Mouse (Mus musculus) heart, adult 2 months (tissue): ENCODE data around the gene Gm11034.

Source experiments
- CTCF ChIP-seq: fragments of 200-600 bp; IDR thresholded peaks from 2 replicates; pipeline ENCODE4 v1.8.1; 2022; ENCODE audit warnings: antibody characterized with exemption, mild to moderate bottlenecking, moderate library complexity
- EP300 ChIP-seq: fragments of 200-500 bp; IDR thresholded peaks from 2 replicates; pipeline ENCODE4 v1.6.1; 2011; ENCODE audit warnings: low read depth, low read length, control low read depth; ENCODE audit not compliant: insufficient read depth
- POLR2A ChIP-seq: fragments of 200-500 bp; IDR thresholded peaks from 2 replicates; pipeline ENCODE4 v1.6.1; 2011; ENCODE audit warnings: mild to moderate bottlenecking, low read depth, low read length, control low read depth; ENCODE audit not compliant: insufficient read depth

DNA sequence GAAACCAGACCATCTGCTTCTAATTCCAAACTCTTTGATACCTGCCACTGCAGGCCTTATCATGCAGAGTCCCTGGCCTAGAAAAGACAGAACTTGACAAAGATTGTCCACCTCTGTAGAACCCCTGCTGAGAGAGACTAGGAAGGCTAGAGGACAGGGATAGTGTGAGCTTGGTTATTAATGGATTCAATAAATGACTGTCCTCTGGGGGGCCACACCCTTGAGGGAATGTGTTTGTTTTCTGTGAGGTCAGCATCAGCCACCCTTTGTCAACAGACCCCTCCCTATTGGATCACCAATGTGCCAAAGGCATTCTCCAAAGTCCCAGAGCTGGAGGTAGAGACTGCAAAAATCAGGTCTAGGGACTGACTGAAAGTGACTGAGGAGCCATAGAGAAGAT lies 21.4 kb downstream of the Gm11034 start:
- TF ChIP-seq CTCF (no peak), EP300 (no peak), POLR2A (no peak)
